Mouse (Mus musculus) limb, embryonic 13.5 days (tissue): ENCODE results near the gene Fip1l1. TPM values are rescaled to one million over a fixed set of nuclear protein-coding genes. Genes with fewer than 3 reads are reported as not detected.

Experiments used
- ATAC-seq: fragments of 200-750 bp; cut with Nextera tagmentation; 2 replicates; pipeline ENCODE4 v1.8.0; 2017; ENCODE audit warnings: low read depth, moderate number of reproducible peaks, moderate TSS enrichment; ENCODE audit not compliant: low FRiP score
- H3K27ac ChIP-seq: fragments of 300-500 bp; sonication (generic); 2 replicates; pipeline ENCODE4 v1.5.1; 2015; ENCODE audit warnings: inconsistent platforms, mild to moderate bottlenecking, moderate library complexity
- H3K27me3 ChIP-seq: fragments of 300-500 bp; sonication (generic); 2 replicates; pipeline ENCODE4 v1.6.1; 2015; ENCODE audit warnings: mild to moderate bottlenecking, inconsistent platforms
- H3K36me3 ChIP-seq: fragments of 300-500 bp; sonication (generic); 2 replicates; pipeline ENCODE4 v1.6.1; 2015; ENCODE audit warnings: inconsistent platforms, mild to moderate bottlenecking, moderate library complexity
- H3K4me1 ChIP-seq: fragments of 300-500 bp; sonication (generic); 2 replicates; pipeline ENCODE4 v1.6.1; 2015; ENCODE audit warnings: inconsistent platforms
- H3K4me2 ChIP-seq: fragments of 300-500 bp; sonication (generic); replicated peaks from 2 replicates; pipeline ENCODE4 v1.6.1; 2015; ENCODE audit warnings: inconsistent platforms, mild to moderate bottlenecking, moderate library complexity
- H3K4me3 ChIP-seq: fragments of 300-500 bp; sonication (generic); 2 replicates; pipeline ENCODE4 v1.5.1; 2015; ENCODE audit warnings: moderate library complexity, mild to moderate bottlenecking, inconsistent platforms
- H3K9ac ChIP-seq: fragments of 300-500 bp; sonication (generic); 2 replicates; pipeline ENCODE4 v1.6.1; 2015; ENCODE audit warnings: mild to moderate bottlenecking, inconsistent platforms
- H3K9me3 ChIP-seq: fragments of 300-500 bp; sonication (generic); 2 replicates; pipeline ENCODE4 v1.6.1; 2016; ENCODE audit warnings: inconsistent platforms
- WGBS: fragments of 180-500 bp; shearing (Covaris S2); methylation state at CpG from one replicate; pipeline ENCODE4 v1.1.7; 2015; 5-methylcytosine and 5-hydroxymethylcytosine counted together
- polyA plus RNA-seq: library from polyadenylated mRNA; unstranded; fragments of >200 nt; fragmentation: Nextera tagmentation; extraction: Ambion mirVana; gene quantifications from 2 replicates; pipeline ENCODE4 v1.2.1, GENCODE M21; 2015

The Fip1l1 gene
- polyA plus RNA-seq, 1 experiment from 2014 or later = 110 TPM

GRCm38 (mm10) chr5:74647584-74647984 is 112.3 kb downstream of the Fip1l1 start:
- H3K4me2 ChIP-seq = no peak overlapping the region
- no peaks in the 10 kb centered on the region for H3K27me3 ChIP-seq
- no peaks in the 10 kb centered on the region for H3K9me3 ChIP-seq
- no peak overlapping the region for H3K27ac ChIP-seq
- 38% methylated on average over 5 of the region's 6 CpGs for WGBS
- no peaks in the 10 kb centered on the region for H3K36me3 ChIP-seq
- no peak for ATAC-seq
- H3K4me3 ChIP-seq = no peak overlapping the region
- peaks cover 12% of the 10 kb centered on the region for H3K4me1 ChIP-seq
- H3K9ac ChIP-seq = no peak overlapping the region

DNA sequence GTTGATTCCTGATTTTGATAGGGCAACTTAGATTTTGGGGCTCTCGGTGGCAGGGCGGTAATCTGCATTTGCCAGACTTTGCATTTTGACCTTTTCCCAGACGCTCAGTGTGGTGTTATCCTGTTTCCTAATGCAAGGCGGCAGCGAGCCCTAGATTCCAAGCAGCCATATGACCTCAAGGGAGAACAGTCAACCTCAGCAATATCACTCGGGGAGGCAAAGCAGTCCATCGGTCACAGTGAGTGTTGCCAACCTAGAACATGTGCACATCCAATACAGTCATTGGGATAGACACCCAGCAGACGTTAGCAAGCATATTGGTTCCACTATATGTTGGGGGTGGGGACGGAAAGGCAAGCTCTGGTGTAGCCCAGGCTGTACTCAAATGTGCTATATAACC is 113.0 kb downstream of the Fip1l1 start:
- Histone ChIP-seq H3K4me2 (no peak overlapping the region), H3K4me1 (peaks cover 12% of the 10 kb centered on the region), H3K9me3 (no peaks in the 10 kb centered on the region), H3K9ac (no peak overlapping the region), H3K27me3 (no peaks in the 10 kb centered on the region), H3K27ac (no peak overlapping the region), H3K36me3 (no peaks in the 10 kb centered on the region), H3K4me3 (no peak overlapping the region)
- no peak for ATAC-seq
- WGBS = 80% methylated on average over 9 of the region's 9 CpGs

Other genes with a start within 250 kb of the Fip1l1 start
- 17.1 and 18.7 TPM in 2 replicates for gene Scfd2, start 3.7 kb upstream of the Fip1l1 start, polyA plus RNA-seq
- 0.83 and 1.0 TPM in 2 replicates for gene Lnx1, start 167.5 kb downstream of the Fip1l1 start, polyA plus RNA-seq